Mouse (Mus musculus): ENCODE measurements around the gene Shc3. TPM values are rescaled to one million over a fixed set of nuclear protein-coding genes. Genes with fewer than 3 reads are reported as not detected.

Shc3 gene
- total RNA-seq, 2 experiments from 2014 or later, result 195 to 220 TPM

DNA sequence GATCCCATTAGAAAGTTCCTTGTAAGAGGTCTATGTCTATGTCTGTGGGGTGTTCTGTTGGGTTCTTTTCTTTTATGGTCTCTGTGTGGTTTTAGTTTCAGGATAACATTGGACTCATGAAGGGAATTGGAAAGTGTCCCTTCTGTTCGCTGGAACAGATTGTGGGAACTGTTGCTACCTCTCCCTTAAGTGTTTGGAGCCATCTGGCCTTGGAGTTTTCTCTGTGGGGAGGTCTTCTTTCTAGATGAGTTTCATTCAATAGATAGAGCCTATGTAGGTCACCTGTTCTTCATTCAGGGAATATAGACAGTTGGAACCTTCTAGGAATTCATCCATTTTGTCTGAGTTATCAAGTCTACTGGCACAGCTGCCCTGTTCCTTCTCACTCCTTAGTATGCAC is 69.5 kb downstream of the Shc3 start:
- intact Hi-C loops (cut with DNase I), result no loop called here
- no peak for DNase-seq (ENCODE audit: low spot score in 2 of 2)

DNA sequence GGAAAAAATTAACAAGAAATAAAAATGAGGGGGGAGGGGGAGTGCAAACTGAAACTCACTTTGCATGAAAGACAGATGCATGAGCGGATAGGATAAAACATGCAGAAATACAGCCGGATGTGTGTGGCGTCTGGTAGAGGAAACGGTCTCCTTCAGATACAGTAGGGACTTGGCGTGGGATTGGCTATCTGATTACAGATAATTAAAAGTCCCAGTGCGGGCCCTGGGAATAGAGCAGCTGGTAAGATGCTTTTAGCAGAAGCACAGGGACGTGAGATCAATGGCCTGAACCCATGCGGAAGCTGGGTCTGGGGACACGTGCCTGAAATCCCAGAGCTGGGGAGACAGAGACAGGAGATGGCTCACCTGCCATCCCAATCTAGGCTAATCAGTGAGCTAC is 75.5 kb downstream of the Shc3 start:
- intact Hi-C loops (cut with DNase I), result loop anchor here (5.0 kb wide), 1 partner anchor 74 kb away; the partner anchor contains the start of gene Shc3
- no peak for DNase-seq (ENCODE audit: low spot score in 2 of 2)

DNA sequence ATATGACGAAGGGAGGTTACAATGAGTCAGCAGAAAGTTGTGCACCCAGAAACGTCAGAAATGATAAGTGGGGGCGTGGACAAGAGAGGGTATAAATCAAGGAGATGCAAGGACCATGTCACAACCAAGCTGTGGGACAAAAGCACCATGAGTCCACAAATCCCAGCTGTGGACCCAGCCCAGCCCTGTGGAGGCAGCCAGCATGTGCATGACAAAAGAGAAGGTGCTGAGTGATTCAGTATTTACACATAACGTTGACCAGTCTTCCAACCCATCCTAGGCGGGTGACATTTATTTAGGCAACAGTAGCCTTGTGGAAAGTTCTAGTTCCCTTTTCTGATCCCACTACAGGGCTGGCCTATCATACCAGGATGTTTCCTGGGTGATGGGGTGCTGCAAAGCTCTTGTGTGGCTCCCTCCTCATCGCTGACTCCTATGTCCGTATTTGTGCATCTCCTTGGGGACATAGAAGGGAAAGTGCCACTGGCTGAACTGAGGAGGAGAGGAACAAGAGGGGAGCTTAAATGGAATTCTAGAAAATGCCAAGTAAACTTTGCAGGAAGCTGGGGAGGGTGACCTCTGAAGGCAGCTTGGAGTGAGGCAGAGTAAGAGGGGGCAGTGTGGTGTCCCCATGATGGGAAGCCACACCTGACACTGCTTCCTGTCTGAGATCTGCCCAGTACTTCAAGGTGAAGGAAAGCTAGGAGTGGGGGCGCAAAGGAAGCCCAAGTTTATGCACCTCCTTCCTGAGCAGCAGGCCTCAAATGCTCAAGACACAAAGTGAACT is 77.4 kb downstream of the Shc3 start:
- DNase-seq (ENCODE audit: low spot score in 2 of 2), result no peak
- intact Hi-C loops (cut with DNase I), result loop anchor here (5.0 kb wide), 1 partner anchor 75 kb away; the partner anchor contains the start of gene Shc3

DNA sequence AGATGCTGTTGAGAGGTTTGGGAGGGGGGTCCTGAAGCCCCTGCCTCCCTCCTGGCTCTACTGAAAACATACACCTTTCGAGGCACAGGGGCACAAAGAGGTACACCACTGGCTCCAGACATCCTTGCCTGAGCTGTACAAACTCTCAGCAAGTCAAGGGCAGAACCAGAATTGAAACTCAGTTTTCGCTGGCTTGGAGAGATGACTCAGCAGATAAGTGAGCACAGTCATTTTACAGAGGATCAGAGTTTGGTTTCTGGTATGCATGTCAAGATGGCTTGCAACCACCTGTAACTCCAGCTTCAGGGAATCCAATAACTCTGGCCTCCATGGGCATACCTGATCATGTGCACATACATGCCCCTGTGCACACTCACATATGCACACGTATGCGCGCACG is 79.0 kb downstream of the Shc3 start:
- DNase-seq (ENCODE audit: low spot score in 2 of 2), result no peak
- intact Hi-C loops (cut with DNase I), result loop anchor here (5.0 kb wide), 1 partner anchor 77 kb away; the partner anchor contains the start of gene Shc3

DNA sequence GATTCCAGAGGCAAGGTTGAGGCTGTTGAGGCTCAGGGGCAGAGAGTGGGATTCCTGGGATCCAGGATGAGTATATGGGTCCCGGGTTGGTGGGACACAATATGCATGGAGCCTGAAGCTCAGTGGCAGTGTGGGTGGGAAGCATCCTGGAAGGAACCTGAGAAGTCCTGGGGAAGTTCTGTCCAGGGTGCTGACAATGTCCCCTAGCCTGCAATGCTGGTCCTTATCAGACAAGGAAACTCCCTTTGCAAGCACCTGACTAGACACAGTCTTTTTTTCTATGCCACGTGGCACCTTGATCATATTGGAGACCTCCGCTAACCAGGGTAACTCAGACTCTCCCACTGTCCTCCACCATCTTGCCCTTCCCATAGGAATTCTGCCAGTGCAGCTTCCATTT is 80.3 kb downstream of the Shc3 start:
- intact Hi-C loops (cut with DNase I), result no loop called here
- no peak for DNase-seq (ENCODE audit: low spot score in 2 of 2)

DNA sequence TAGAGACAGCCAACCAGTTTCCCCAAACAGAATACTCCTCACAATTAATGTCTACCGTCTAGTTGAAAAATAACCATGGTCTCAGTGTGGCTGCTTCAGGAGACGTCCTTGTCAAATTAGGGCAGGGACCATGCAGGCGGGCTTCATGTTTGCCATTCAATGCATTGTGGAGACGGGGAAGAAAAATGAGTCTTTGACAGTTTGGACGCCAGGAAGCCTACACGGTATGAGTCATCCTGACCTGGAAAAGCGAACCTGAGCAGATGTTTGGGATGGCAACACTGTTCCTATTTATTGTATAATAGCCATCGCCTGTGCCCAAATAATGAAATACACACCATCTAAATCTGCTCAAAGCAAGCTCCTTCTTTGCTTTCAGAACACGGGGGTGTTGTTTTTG is 83.9 kb downstream of the Shc3 start:
- no peak for DNase-seq (ENCODE audit: low spot score in 2 of 2)
- intact Hi-C loops (cut with DNase I), result no loop called here

DNA sequence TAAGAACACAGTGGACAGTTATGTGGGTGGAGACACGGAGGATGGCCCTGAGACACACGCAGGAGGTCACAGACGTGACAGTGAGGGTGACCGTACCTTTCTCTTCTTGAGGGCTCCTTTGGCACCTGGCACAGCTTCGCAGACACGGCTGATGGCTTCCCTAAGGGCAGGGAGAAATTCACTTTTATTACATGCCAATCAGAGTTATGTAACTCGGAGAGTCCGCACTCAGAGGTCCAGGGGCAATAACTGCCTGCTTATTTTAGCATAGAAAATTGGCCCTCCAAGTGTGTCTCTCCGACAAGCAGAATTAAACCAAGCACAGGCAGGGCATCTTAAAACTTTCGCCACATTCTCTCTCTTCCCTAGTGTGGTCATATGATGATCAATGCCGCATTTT is 86.4 kb downstream of the Shc3 start:
- intact Hi-C loops (cut with DNase I), result no loop called here
- no peak for DNase-seq (ENCODE audit: low spot score in 2 of 2)

DNA sequence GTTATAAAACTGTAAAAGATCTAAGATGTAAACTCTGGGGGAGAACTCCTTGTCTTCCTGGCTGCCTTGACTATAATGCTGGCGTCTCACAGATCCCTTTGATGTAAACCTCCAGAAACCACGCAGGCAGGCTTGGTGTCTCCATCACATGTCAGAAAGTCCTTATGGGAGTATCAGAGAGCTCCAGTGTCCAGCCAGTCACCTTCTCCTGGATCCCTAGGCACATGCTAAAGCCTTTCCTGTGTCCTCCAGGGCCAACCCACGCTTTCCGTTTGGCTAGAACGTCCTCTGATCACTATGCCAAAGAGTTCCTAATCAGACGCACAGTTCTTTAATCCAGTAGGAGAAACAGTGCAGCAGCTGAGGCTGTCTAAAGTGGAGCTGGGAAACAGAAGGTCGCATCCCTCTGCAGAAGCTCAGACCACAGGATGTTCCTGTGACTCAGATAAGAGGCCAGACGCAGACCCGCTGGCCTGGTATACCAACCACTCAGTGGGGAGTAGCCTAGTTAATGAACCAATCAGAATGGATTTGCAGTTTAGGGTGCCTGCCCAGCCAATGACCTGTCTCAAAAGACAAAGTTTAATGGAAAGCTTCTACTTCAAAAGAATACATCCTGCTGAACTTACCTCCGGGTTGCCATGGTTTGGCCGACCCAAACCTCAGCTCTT is 88.7 kb downstream of the Shc3 start:
- intact Hi-C loops (cut with DNase I), result no loop called here

DNA sequence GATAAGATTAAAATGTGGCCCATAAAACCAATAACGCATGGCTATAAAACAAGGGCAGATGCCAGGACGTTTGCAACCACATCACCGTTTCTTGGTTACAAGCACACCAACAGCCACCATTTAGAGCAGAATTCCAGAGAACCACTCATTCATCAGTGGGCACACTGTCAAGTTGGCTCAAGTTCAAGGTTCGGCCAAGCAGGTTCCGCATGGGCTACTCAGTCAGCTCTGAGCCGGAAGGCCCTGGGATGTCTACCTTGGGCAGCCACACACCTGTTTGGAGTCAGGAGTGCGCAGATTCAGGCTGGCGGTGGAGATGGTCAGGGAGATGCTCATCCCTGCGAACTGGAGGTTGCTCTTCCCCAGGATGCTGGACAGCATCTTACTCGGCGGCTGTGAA is 89.4 kb downstream of the Shc3 start:
- intact Hi-C loops (cut with DNase I), result no loop called here
- no peak for DNase-seq (ENCODE audit: low spot score in 2 of 2)

More for the DNA sequence above, 88.7 kb downstream of the Shc3 start:
- no peak for DNase-seq (ENCODE audit: low spot score in 2 of 2)

DNA sequence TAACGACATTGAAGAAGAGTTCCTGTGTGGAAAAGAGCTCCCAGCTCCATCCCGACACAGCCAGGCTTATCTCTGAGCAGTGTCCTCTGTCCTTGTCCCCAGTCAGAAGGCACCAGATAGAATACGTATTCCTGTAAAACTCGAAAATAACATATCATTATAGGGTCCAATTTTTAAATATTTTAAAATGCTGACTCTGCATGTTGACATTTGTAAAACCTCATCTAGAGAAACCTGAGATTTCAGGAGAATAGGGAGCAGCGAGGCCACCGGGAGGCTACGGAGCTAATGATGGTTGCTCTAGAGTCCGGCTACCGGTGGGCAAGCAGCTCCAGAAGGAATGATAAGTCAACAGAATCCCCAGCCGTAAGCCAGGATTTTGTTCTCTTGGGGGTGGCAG is 92.2 kb downstream of the Shc3 start:
- DNase-seq (ENCODE audit: low spot score in 2 of 2), result no peak
- intact Hi-C loops (cut with DNase I), result no loop called here

DNA sequence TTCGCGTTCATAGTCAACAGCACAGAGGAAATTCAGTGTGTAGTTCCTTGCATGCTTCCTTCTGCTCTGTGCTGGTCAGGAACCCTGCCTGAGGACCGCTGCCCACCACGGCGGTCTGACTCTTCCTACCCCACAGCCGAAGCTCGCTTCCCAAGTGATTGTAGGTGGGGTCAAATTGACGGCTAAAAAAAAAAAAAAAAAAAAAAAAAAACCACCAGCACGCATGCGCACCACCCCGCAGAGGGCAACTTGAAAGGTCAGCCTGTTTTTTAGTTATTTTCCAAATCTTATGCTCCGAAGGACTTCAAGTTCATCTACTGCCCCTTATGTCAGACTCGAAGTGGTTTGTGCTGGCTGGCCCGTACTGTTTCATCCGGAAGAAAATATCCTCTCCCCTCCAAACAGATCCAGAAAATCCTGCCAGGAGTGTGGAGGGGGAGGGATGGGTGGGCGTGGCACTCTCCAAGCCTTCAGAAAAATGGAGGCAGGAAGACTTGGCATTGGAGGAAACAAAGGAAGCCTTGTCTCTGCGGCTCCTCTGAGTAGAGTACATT is 100.4 kb downstream of the Shc3 start:
- intact Hi-C loops (cut with DNase I), result no loop called here
- DNase-seq (ENCODE audit: low spot score in 2 of 2), result no peak

DNA sequence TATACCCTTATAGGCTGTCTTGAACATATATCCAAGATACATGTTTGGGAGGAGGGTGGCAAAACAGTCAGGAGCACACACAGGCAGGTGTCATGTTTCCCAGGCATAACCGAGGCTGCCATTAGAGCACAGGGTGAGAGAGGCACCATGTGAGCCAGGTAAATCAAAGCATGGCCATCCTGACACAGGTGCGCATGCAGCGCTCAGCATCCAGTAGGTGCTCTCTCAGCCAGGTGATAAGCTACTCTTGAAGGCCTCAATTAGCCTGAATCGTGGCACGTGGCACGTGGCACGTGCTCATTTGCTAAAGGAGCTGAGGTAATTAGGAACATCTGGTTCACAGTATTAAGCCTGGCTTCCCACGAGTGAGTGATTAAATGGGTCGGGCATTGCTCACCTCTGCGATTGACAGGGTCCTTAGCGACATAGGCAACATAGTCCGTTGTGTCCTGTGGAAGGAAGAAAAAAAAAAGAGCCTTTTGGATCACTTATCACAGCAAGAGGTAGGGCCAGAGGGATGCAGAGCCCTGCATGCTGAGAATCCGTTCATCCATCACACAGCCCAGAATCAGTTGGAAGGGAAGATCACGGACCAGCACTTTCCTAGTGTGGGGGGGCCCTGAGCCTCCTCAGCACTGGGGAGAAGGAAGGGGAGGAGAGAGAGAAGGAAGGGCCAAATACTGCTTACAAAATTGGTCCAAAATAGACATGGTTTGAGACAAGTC is 102.9 kb downstream of the Shc3 start:
- intact Hi-C loops (cut with DNase I), result no loop called here
- no peak for DNase-seq (ENCODE audit: low spot score in 2 of 2)

DNA sequence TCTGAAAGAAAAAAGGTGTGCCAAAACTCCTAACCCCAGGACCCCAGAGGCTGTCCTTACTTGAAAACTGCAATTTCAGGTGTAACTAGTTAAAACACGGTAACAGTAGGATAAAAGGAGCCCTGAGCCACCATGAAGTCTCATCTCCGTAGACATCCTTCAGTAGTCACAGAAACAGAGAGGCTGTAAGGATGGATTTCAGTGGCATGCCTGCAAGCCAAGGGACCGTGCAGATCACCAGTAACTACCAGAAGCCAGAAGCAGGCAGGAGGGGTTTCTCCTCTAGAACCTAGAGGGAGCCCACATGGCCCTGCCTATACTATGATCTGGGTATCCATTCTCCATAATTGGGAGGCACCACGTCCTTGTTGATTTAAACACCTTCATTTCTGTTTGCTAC is 104.9 kb downstream of the Shc3 start:
- intact Hi-C loops (cut with DNase I), result no loop called here
- no peak for DNase-seq (ENCODE audit: low spot score in 2 of 2)

DNA sequence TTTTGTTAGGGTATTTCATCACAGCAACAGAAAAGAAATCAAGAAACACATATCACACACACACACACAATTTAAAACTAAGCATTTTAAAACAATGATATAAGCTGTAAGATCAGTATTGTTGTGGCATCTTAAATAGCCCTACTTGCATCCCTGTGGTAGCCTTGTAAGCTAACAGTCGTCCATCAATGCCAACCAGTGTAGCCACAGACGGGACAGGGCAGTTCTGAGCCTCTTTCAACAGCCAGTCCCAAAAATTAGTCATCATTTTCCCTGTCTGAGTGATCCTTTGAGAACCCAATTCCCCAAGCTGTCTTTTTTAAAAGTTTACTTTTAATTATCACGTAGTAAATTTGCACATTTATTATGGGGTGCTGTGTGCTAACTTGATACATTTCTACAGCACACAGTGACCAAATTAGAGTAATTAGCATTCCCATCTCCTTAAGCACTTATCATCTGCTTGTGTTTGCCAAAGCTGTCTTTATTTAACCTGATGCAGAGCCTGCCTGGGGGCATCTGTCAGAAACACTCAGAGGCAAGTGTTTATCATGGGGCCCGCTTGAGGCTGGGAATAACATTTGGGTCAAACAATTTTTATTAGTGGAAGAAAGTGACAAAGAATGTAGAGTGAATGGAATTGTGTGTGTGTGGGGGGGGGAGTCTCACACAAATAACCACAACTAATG is 112.9 kb downstream of the Shc3 start:
- no peak for DNase-seq (ENCODE audit: low spot score in 2 of 2)
- intact Hi-C loops (cut with DNase I), result no loop called here

DNA sequence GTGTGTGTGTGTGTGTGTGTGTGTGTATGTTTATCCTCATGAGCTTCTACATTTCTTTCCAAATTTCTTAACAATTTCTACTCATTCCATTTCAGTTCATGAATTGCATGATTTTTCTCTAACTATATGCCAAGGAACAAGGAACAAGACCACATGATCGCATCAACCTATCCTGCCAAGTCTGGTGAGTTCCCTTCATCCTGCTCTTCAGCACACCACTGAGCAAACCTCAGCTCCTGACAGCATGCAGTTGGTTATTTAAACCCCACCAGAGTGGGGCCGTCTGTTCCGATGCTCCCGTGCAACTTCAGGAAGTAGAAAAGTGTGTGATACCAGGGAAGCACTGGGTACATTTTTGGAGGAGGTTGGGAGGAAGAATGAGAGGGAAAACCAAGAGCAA is 122.7 kb downstream of the Shc3 start:
- no peak for DNase-seq (ENCODE audit: low spot score in 2 of 2)
- intact Hi-C loops (cut with DNase I), result no loop called here

DNA sequence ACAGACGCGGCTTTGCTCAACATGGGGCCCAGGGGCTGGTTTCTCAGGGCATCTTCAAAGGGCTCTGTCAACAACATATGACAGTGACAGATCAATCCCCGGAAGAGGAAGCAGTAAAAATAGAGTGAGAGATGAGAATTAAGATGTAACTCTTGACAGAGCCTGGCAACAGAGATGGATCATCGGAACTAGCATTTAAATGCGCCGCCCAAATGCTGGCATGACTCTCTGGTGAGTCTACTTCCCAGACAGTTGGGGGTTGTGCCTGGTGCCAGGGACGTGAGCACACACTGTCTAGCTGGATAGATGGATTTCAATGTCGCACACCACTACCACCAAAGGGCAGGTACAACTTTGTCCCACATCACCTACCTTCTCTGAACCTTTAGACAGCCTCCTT is 126.3 kb downstream of the Shc3 start:
- intact Hi-C loops (cut with DNase I), result no loop called here
- no peak for DNase-seq (ENCODE audit: low spot score in 2 of 2)

DNA sequence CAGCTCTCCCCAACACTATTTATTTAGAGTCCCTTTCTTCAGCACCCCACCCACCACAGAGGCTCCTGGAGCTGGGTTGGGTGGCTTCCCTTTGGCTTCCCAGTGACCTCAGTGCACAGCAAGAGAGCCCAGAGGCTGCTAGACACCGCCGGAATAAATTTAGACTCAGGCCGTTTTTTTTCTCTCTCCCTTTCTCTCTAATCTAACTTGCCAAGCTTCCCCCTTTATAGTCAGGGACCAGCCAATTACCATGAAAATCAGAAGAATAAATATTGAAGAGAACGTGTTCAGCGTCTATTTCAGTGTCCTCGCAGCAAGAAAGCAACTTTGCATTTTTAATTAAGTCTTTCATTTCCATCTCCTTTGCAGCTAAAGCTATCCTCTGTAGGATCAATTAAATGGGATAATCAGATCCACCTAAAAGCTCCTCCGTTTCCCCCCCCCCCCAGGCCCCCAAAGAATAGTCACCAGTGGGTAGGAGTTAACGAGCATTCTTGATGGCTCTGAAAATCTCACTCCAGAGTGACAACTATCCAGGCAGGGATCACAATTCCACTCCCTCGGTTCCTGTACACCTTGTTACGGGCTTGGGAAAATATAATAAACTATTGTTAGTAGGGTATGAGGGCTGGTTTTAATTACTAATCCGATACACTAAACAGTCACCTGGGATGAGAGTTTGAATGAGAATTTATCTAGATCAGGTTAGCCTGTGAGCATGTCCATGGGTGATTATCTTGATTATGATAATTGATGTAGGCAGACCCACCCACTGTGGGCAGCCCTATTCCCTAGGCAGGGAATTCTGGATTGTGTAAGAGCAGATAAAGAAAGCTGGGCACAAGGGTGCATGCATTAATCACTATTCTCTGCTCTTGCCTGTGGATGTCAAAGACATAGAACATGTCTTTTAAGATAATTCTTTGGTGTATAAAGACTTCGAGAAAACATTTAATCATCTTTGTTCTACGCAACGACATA is 131.8 kb downstream of the Shc3 start:
- intact Hi-C loops (cut with DNase I), result loop anchor here (5.0 kb wide), 1 partner anchor 130 kb away; the partner anchor contains the start of gene Shc3
- no peak for DNase-seq (ENCODE audit: low spot score in 2 of 2)

DNA sequence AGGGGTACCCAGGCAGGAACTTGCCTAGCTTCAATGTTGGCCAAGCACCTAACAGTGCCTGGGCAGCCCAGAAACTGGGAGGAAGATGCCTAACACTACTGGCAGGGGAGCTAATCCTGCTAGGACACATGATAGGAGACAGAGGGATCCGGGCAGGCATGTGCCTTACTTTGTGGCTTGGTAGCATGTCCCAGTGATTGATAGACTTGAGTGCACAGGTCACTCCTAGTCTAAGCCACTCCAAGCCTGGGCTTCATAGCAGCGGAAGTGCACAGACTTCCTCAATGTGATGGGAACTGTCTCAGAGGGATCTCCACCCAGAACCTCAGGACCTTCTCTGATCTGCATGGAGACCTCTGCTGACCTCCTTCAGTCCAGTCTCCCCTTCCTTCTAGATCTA is 134.1 kb downstream of the Shc3 start:
- no peak for DNase-seq (ENCODE audit: low spot score in 2 of 2)
- intact Hi-C loops (cut with DNase I), result loop anchor here (5.0 kb wide), 1 partner anchor 132 kb away; the partner anchor contains the start of gene Shc3

Measured in left cerebral cortex, postnatal 36 days (tissue).